Mouse (Mus musculus) skeletal muscle tissue, adult 2 months (tissue): ENCODE results near the gene Cenpb.

Source experiments
- DNase-seq: peaks from one replicate; pipeline ENCODE4 v3.0.0-alpha.2; 2012; ENCODE audit warnings: low read depth, low spot score

Cenpb gene

DNA sequence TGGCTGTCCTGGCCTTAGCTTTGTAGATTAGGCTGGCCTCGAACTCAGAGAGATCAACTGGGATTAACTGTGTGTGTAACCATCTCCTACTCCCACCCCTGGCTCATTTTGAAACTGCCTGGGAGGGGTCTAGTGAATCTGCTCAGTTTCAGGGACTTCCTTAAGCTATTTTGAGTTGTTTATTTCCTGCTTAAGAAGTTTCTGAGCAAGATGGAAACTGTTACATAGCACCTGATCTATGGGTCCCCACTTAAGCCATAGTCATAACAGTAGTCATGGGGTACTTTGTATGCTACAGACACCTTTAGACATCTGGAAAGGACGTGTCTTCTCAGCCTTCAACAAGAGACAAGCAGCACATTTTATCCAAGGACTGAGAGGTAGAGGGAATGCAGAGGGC is 20.8 kb upstream of the Cenpb start:
- no peak for DNase-seq

DNA sequence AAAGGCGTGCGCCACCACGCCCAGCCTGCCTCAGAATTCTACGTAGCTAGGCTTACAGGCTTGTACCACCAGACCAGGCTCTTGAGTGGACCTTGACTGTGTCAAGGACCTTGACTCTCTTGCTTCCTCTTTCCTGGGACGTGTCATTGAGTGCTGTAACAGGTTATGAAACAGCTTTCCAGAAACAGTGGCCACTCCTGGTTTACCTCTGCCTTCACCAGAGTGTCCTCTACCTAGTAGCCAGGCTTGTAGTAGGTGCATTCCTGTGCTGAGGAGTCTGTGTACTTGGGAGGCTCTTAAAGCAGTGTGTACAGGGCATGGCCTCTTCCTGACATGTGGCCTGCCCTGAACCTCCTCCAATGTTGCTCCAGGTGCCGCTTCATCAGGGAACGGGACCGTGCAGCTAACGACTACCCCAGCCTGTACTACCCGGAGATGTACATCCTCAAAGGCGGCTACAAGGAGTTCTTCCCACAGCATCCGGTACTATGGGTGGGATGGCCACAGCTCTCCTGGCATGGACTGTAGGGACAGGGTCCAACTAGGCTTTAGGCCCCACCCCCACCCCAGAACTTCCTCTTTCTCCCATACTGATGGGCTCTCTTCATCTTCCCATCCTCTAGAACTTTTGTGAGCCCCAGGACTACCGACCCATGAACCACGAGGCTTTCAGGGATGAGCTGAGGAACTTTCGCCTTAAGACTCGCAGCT is 16.9 kb upstream of the Cenpb start:
- DNase-seq, result no peak

DNA sequence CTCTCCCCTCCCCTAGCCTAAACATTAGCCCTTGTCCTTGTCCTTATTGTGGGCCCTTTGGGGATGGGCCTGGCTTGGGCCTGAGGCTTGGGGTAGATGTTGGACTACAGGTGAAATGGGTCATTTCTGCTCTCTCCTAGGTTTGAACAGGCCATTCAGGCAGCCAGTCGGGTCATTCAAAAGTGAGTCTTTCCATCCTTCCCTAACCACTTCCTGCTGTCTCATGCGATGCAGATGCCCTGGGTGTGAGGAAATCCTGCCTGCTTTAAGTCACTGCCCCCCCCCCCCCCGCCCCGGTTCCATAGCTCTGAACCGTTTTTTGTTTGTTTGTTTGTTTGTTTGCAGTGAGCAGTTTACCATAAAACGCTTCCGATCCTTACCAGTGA is 11.1 kb upstream of the Cenpb start:
- no peak for DNase-seq

DNA sequence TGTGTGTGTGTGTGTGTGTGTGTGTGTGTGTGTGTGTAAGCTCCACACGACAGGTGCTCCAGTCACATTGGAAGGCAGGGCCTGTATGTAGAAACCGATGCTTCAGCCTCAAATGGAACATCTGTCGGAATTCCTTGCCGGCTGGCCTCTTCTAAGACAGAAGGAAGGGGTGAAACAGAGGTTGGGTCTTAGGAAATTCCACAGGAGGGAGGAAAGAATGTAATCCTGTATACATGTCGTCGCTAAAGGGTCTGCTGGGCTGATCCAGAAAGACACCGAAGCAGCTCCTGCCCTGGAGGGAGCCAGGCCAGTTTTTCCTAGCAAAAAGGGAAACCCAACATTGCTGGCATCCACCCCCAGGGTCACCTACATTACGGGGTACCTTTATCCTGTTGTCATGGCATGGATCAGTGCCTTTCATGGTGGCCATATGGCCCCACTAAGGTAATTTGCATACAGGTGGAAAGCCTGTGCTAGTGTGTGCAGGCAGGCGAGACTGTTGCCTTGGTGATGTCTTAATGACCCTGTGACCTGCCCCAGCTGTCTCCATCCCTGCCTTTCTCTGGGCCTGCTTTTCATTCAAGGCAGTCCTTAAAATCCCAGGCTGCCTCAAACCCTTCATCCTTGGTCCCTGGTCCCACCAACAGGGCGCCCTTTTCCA is 10.6 kb upstream of the Cenpb start:
- no peak for DNase-seq

DNA sequence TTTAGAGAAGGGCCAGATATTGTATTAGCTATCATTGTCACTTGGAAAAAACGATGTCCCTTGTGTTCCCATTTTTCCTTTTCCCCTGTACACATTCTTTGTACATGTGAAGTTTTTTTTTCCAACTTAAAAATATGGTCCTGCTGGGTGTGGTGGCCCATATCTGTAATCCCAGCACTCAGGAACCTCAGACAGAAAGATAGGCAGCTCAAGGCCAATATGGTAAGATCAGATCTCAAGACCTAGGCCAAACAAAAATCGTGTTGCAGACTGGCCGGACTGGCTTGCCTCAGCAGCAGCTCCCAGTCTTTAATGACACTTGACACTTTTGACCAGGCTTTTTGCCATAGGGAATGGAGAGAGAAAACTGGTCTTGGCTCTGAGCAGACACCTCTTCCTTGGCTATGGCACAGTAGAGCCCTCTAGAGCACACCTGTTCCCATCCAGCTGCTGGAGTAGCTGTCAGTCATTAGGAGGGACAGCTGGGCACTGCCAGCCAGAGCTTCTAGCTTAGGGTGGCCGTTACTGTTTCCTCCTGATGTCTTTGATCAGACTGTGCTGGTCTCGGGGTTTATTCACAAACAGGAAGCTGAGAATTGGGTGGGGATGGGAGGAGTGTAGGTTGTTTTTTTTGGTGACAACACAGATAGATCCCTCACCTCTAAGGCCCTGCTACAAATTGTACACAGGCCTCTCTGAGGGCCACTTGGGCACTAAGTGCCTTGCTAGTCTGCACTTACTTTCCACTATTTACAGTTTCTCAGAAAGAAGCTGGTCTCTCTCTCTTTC is 9.8 kb upstream of the Cenpb start:
- DNase-seq, result peak; percentile 86

DNA sequence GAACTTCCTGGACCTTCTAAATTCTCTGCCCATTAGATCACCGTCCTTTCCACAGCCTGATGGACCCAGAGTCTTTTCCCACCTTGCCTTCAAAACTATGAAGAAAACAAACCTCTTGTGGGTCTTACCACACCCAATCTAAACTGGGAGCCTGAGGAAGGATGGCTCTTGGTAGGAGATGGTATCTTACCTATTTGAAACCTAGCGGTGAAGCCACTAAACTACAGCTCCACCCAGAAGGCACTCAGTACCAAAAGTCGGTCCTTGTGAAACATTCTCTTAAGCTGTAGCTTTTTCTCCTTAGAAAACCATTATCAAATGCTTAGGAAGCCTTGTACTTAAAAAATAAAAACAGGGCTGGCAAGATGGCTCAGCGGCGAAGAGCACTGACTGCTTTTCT is 8.4 kb upstream of the Cenpb start:
- no peak for DNase-seq

DNA sequence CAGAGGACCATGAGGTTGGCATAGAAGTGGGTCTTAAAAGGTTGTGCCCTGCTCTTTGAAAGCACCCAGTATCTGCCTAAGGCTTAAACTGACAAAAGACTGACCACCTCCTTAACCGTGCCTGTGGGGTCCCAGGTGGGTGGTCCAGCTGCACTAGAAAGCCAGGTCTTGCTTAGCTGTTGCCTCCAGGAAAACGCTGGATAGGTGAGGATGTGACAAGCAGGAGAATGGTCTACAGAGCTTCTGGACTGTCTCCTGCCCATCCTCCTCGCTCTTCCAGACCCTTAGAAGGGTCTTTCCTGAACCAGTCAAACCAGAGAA is 7.7 kb upstream of the Cenpb start:
- DNase-seq, result no peak

DNA sequence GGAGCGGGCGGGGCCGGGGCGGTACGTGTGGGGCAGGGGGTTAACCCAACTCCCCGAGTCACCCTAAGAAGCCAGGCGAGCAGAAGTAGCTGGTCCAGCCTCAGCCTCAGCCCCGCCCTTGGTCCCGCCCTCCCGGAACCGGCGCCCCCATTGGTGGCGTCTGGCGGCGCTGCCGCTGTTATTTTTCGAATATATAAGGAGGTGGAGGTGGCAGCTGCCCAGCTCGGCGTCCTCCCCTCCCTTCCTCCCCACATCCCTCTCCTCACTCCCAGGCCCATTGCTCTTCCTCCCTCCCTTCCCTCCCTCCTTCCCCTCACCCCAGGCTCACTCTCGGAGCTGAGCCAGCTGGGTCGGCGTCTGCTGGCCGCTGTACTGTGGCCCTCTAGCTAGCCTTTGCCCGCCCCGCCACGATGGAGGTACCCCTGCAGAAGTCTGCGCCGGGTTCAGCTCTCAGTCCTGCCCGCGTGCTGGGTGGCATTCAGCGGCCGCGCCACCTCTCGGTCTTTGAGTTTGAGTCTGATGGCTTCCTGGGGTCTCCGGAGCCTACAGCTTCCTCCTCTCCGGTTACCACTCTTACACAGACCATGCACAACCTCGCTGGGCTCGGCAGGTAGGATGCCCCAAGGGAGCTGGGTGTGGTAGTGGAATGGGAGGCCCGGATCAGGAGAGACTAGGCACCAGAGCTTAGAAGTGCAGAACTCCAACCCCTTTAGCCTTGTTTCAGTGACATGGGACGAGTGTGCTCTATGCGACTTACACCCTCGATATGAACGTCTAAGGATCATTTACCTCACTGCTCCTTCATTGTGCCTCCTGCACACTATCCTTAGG is 7.1 kb upstream of the Cenpb start, which contains the start of the genes Cdc25b and Spef1:
Gene Cdc25b, plus strand, starts transcription at position 179 of the 831 bp plus-strand sequence.
Gene Spef1, minus strand, starts transcription at position 512 of the 831 bp plus-strand sequence.
- peak; percentile 76 for DNase-seq

DNA sequence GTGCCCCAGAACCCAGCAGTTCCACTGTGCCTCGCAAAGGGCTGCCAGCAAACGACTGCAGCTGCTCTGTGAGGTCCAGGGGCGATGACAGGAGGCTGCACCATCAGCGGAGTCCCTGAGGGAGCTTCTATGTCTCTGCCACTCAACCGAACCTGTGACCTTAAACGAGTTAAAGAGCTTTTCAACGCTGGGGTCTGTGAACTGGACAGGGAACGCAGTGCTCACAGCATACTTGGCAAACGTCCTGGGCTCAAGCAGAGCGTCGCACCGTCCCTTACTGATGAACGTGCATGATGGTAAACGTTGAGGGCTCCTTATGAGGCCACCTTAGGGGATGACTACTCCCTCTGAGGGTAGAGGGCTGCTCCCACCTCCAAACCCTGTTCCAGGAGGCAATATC is 6.5 kb upstream of the Cenpb start:
- DNase-seq, result no peak

DNA sequence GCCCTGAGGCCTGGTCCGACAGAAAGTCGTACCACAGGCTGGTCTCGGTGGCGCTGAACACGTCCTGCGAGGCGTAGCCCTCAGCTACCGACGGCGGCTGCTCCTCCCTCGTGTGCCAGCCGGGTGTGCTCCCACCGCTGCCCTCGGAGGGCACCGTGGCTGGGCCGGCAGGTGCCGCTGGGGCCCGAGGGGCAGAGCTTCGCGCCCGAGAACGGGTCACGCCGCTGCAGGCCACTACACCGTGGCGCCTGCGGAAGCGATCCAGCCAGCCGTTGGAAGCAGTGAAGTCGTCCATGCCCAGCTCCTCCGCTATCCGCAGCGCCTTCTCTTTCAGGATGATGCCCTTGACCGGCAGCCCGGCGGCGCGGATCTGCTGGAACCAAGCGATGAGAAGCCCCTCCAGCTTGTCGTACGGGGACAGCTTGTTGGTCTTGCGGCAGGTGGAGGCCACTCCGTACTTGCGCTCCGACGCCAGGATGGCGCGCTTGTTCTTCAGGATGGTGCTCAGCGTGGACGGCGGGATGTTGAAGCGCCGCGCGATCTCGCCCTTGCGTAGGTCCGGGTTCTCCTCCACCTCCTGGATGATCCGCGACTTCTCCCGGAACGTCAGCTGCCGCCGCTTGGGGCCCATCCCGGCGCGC is 501 bp downstream of the Cenpb start:
- DNase-seq, result peak; percentile 51

DNA sequence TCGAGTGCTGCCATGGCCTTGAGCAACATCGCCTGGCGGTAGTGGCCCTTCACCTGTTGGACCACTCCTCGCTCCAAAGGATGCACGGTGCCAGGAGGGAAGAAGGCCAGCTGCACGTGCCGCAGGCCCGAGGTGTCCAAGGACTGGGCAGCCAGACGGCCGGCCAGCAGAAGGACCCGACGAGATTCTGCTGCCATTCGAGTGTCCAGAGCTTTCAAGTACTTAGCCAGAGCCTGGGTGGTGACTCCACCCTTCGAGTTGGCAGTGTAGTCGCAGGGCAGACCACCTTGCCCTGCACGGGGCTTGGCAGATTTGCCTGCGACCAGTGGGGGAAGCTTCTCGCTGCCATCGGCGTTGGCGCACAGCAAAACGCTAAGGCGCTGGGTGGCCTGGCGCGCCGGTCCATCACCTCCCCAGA is 1.0 kb downstream of the Cenpb start:
- no peak for DNase-seq

DNA sequence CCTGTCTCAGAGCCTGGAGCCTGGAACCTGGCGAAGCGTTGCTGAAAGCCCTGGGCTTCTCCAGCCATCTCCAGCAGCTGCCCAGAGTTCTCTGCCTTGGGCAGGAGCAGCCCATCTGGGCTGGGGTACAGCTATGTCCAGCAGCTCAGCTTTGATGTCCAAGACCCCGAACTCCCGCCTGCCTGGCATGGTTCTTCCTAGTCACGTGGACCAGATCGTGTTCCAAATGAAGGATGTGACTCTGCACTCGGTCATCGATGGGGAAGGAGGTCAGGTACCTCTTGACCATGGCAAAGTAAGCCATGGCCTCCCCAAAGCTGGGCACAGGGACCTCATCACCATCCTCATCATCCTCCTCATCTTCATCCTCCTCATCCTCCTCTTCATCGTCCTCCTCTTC is 1.9 kb downstream of the Cenpb start:
- no peak for DNase-seq

DNA sequence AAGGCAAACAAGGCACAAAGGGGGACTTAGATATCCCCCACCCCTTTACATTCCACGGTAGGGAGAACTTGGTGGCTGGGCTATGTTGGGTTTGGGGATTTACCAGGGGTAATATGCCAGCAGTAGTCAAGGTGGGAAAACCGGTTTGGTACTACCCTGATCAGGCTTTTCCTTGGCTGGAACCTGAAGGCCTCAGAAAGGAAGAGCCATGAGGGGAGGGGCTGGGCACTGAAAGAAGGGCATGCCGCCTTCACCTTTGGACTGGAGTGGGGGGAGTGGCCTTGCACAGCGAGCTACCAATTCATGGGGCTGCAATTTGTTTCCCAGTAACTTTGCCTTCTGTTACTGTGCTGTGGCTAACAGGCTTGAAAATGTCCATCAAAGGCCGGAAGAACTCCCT is 3.4 kb downstream of the Cenpb start:
- no peak for DNase-seq

DNA sequence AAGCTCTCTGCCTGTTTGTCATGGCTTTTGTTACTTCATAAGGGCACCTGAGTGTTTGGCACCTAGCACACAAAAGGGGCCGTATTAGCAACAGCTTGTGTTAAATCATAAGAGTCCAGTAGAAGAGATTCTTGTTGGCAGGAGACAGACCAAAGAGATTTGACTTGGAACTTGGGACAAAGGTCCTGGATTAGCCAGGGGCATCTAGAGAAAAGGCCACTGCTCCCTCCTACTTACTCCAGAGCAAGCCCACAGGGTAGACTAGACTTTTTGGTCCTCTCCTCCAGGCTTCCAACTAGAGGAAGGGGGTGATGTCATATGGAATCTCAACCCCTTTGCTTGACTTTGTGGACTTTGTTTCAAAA is 3.9 kb downstream of the Cenpb start:
- DNase-seq, result no peak

DNA sequence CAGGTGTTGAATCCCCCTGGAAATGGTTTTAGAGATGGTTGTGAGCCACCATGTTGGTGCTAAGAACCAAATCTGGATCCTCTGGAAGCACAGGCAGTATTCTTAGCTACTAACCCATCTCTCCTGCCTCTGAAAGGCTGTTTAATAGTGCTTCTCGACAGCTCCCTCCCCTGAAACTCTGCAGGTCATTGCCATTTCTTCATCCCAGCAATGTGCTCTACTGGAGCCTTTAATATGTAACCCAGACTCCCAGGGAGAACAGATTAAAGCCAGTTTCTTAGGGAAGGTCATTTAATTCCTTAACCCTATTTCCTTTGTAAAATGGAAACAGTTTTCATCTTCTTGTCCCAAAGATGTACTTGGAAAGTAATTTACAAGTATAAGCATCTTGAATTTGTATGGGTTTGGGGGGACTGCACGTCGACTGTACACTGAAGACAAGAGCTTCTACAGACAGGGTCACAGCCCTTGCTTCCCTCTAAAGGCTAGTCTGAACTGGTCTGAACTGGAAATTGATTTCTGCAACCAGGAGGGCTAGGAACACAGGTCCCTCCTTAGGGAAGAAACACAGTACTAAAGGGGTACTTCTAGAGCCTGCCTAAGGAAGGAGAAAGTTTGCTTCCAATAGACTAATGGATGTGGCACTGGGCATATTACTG is 4.5 kb downstream of the Cenpb start:
- DNase-seq, result no peak

DNA sequence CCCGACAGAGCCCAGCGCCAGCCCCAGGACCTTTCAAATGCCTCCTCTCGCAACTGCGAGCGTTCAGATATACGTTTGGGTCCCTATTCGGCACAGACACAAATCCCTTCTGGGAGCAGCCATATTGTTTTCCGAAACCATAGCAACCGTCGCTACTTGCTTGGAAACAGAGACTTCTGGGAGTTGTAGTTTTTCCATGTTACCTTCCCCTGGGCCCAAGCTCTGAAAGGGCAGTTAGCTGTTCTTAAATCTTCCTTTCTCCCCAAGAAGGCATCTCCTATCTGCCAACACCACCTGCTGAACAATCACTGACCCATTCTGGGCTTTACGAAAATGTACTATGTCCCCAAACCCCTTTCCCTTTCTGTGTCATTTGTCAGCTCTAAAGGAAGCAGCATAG is 5.2 kb downstream of the Cenpb start:
- peak; percentile 78 for DNase-seq

DNA sequence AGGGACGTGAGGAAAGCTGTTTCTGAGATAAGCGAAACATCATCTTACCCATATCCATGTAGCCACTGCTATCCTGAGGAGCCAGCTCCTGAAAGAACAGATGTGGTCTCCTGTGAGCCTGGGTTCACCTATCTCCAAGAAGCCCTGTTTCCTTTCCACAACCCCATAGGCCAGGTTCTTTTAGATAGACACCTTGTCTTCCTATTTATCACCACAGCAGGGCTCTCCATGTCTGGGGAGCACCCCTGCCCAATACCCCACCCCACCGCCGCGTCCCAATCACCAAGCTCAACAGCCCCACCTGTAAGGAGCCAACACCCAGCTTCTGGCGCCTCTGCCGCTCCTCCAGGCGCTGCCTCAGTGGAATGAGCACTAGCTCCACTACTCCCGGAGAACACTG is 7.5 kb downstream of the Cenpb start:
- DNase-seq, result no peak

DNA sequence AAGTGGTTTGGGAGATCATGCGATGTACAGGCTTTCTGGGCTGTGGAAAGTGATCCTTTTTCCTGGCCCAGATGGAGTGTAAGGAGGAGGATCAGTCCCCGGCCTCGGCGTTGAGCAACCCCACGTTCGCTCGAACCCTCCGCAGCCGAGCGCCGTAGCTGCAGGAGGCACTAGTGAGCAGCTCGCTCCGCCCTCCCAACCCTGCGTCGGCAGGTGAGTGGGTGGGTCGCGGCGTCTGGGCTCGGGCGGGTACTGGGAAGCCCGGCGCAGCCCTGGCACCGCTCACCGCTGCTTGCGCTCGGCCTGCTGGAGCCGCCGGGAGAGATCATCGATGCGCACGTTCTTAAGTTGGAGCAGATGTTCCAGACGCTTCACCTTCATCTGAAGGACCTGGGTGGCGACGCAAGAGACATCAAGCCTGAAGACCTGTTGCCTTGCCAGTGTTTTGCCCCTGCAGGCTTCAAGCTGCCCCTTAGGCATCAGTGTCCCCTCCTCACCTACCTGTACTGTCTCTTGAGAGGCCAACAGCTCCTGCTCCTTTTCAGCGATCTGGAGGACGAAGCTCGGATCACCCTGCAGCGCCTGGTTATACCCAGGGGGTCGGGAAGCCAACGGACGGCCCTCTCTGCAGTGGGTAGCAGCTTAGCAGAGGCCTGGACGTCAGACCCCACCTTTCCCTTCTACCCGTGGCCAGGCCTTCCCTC is 8.3 kb downstream of the Cenpb start:
- DNase-seq, result no peak

DNA sequence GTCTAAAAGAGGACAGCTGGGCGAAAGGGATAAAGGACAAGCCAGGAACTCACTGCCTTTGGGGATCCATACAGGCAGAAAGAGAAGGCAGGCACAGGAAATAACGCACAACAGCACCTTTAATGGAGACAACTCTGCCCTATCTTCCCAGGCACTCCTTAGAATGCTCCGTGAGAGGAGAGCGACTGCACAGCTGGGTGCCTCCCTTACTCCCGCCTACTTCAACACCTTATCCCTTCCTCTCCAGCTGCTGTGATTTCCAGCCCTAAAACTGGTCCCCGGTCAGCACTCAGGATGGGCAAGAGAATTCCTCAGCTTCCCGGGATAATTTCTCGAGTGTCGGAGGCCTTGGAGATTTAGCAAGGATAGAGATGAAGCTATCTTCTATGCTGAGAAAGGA is 8.9 kb downstream of the Cenpb start:
- no peak for DNase-seq

DNA sequence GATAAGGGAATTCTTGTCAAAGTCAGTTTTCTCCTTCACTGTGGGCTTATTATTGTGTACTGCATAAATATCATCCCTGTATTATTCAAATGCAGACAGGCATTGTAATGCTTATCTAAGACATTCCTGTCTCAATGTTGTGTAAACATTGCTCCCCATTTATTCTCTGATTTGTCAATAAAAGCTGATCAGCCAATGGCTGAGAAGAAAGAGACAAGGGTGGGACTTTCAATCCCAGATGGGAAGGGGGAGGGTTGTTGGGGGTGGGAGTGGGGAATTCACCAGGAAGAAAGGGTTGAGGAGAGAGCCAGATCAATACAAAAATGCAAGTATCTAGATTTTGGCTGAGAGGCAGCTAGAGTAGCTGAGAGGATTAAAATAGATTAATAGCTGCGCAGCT is 11.0 kb downstream of the Cenpb start:
- no peak for DNase-seq
